Mouse (Mus musculus) MEL (cell line): ENCODE measurements at regions not wholly inside any gene's neighbourhood (a gene's known extent, or its start where the extent isn't known, plus 50 kb on each side); places are given as distances from the start of the nearest gene placed in this dataset.

Experiments
- CTCF ChIP-seq, 3 experiments: IDR thresholded peaks in 2 of 3; conservative IDR thresholded peaks in 1 of 3; 2 replicates each; pipeline ENCODE4 v1.5.1; 2011 to 2012; ENCODE audit warnings: low read length in 3 of 3, low read depth in 2 of 3, mild to moderate bottlenecking in 2 of 3, improper control_type of control experiment in 1 of 3, inconsistent platforms in 1 of 3, mixed read lengths in 1 of 3, moderate library complexity in 1 of 3; ENCODE audit not compliant: control insufficient read depth in 1 of 3, insufficient read depth in 1 of 3, poor library complexity in 1 of 3, severe bottlenecking in 1 of 3
- POLR2A ChIP-seq, 2 experiments: IDR thresholded peaks; 2 replicates each; pipeline ENCODE4 v1.6.1; 2011 to 2012; ENCODE audit warnings: low read length in 2 of 2, mild to moderate bottlenecking in 2 of 2, control low read depth in 1 of 2, improper control_type of control experiment in 1 of 2, low read depth in 1 of 2, moderate library complexity in 1 of 2; ENCODE audit not compliant: control insufficient read depth in 1 of 2, insufficient read depth in 1 of 2, poor library complexity in 1 of 2

- TF ChIP-seq POLR2A (IDR thresholded peaks at IDR 0.05; ENCODE audit: control insufficient read depth in 1 of 2, insufficient read depth in 1 of 2, low read depth in 1 of 2, low read length in 2 of 2, poor library complexity in 1 of 2) (no peak), CTCF (IDR thresholded peaks at IDR 0.05 in 2 of 3, conservative IDR thresholded peaks at IDR 0.05 in 1 of 3; ENCODE audit: control insufficient read depth in 1 of 3, insufficient read depth in 1 of 3, low read depth in 2 of 3, low read length in 3 of 3, poor library complexity in 1 of 3, severe bottlenecking in 1 of 3) (no peak)
These were observed 101.7 kb upstream of the Kiz start for GRCm38 (mm10) chr2:146753988-146754387.
